Mouse (Mus musculus) frontal cortex, postnatal 14 days (tissue): ENCODE measurements around the gene Znfx1.

Source experiments
- DNase-seq, 2 experiments: peaks; one replicate each; pipeline ENCODE4 v3.0.0; 2022; ENCODE audit warnings: low spot score in 2 of 2

The Znfx1 gene

DNA sequence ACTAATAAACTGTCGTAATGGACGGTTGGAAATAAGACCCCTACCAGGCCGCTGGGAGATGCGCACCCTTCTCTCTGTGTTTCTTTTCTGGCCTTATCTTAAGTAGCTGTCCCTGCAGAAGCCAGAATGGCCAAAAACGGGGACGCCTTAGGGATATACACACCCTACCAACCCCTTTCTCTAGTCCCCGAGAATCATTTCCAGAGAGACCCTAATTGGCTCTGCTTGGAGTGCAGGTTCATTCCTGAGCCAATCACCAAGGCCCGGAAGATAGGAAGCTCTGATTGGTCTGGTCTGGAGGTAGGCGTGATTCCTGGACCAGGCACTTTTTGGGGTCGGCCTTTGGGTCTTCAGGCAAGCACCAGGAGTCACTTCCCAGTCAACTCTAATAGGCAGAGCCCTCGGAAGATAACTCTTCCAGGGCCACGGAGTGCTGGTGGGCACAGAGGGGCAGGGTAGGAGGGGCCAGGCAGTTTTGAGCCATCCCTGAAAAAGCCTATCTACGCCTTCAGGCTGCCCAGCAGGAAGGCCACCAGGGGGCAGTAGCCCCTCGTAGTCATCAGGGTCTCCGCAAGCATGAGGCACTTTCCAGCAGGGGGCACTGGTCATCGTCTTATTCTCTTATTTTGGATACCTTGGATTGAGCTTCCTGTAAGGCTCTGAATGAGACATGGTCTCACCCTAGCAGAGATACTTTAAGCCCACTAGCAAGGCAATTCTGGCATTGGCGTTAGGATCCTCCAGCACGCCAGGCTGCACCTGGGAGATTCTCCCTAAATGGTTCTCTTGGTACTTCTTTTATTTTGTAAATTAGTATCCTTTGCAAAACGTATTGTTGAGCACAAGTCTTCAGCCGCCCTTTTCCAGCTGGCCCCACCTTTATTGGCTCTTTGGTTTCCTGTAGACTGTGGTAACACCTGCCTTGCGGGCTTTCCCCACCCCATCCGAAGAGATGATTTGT, 9.1 kb upstream of the Znfx1 start:
- DNase-seq = peak; percentile 89 to 97

DNA sequence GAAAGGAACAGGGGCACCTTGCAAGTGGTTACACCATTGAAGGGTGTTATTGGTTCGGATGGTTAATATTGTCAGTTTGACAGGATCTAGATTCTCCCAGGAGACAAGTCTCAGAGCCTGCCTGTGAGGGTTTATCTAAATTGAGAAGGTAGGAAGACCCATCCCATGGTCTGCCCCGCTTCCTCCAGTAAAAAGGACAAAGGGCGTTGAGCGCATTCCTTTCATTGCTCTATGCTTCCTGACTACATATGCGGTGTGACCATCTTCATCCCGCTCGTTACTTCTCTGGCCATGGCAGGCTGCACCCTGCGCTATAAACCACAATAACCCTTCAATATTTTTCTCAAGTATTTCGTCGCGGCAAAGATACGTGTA, 8.4 kb upstream of the Znfx1 start:
- no peak for DNase-seq

DNA sequence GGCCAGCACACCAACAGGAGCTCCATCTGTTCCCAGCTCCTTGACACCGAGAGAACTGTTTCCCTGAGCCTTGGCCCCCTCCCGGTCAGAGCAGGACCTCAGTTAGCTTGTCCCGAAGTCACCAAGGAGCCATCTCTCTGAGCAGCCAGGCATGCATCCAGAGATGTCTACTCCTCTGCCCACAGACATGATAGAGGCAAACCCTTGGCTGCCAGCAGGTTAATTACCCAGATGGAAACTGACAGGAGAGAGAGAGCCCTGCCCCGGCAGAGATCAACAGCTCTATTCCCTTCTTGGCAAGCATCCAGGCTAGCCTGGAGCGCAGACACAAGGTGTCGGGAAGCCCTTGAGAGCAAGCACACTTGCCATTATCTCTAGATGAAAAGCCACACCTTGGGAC, 7.5 kb upstream of the Znfx1 start:
- DNase-seq = no peak

GRCm38 (mm10) chr2:167067575-167067974, 4.8 kb upstream of the Znfx1 start:
- no peak for DNase-seq

DNA sequence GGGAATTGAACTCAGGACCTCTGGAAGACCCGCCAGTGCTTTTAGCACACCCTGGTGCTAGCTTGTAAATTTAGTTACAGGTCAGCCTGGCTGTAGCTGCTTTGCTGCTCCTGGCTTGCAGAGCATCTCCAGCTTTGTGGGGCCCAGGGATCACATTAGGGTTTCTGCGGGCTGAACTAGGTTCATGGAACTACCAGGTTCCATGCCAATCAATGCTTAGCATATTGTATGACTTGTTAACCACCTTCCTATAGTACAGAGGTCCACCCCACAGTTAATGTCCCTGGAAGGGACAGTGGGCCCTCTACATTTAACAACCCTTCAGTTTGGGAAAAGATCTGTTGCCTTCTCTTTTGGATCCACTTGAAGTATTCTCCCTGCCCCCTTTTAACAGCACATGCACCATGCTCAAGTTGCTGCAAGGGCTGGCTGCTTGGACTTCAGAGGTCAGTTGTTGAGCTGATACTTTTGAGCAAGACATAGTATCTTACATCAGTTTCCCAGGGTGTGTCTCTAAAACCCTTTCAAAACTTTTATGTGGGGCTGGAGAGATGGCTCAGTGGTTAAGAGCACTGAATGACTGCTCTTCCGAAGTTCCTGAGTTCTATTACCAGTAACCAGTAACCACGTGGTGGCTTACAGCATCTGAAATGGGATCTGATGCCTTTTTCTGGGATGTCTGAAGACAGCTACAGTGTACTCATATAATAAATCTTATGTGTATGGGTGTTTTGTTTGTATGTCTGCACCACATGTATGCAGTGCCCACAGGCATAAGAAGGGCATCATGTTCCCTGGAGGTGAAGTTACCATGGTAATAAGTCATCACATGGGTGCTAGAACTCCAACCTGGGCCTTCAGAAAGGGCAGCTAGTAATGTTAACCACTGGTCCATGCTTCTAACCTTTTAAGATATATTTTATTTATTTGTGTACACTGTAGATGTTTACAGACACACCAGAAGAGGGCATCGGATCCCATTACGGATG, 4.0 kb upstream of the Znfx1 start:
- no peak for DNase-seq

DNA sequence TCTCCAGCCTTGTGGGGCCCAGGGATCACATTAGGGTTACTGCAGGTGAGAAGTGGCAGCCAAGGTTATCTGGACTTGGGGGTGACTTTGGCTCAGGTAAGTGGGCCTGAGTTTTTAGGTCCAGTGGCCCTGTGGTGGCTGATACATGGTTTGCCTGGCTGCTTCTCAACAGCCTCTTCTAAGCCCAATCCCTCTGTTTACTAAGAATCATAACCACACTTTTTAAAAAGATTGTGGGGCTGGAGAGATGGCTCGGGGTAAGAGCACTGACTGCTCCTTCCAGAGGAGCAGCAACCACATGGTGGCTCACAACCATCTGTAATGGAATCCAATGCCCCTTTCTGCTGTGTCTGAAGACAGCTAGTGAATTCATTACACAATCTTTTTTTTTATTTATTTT, 3.2 kb upstream of the Znfx1 start:
- DNase-seq = no peak

DNA sequence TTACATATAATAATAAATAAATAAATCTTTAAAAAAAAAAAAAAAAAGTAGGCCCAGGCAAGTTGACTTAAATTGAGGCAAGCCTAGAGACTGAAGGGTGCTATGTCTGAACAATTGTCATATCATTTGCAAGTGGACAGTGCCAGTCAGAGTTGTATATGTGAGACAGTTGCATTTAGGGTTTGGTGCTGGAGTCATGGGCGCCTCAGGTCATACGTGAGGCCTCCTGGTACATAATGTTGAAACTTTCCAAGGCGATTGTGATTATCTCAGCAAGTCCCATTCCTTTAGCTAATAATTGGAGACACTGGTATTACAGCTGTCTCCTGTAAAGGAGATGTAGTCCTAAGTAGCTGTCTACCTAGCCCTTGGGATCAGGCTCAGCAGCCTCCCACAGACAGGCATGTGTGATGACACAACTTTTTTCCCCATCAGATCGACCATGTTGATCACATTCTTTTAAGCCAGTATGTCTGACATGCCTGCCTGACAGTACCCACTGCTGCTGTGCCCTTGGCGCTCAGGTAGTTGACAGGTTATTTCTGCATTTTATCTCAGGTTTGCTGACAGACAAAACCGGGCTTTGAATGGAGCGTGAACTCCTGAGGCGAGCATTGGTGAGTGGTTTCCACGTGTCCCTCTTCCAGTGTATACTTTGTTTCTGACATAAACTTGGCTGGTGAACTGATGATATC, 1.9 kb upstream of the Znfx1 start:
- DNase-seq = no peak

DNA sequence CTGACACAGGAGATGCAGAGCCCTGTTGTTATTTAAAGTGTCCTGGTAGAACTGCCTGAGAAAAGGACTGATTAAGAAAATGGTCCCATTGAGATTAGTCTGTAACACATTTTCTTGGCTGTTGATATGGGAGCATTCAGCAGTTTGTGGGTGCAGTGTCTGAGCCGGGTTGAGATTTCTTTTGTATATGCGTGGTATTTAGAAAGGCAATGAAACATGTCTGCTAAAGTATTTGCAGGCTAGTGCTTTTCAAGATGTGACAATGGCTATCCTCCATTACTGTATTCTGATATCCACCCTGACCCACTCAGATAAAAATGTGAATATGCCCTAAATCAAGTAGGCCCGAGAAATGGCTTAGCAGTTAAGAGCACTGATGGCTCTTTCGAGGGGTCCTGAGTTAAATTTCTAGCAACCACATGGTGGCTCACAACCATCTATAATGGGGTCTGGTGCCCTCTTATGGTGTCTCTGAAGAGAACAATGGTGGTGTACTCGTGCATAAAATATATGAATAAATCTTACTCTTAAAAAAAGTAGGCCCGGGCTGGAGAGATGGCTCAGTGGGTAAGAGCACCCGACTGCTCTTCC, 1.2 kb upstream of the Znfx1 start:
- no peak for DNase-seq

DNA sequence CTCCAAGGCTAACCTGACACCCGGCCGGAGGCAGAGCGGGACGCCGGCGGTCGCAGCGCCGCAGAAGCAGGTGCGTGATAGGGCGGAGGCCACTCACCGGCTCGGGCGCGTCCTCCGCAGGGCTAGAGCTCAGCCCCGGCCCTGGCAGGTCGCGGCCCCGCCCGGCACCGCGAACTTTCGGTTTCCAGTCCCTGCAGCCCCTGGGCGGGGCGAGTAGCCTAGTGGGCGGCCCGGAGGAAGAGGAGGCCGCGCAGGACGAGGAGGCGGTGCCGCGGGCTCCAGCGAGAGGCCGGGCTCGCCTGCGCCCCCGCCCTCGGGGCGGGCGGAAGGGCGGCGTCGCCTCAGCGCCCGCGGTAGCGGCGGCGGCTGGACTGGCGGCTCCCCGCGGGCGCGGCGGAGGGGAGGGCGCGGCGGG, 311 bp downstream of the Znfx1 start:
- DNase-seq = peak; percentile 71 to 77

- no peak for DNase-seq
These were observed 1.3 kb downstream of the Znfx1 start for GRCm38 (mm10) chr2:167061381-167062034.

GRCm38 (mm10) chr2:167060761-167061160, 2.1 kb downstream of the Znfx1 start:
- no peak for DNase-seq

GRCm38 (mm10) chr2:167060360-167060759, 2.5 kb downstream of the Znfx1 start:
- no peak for DNase-seq

DNA sequence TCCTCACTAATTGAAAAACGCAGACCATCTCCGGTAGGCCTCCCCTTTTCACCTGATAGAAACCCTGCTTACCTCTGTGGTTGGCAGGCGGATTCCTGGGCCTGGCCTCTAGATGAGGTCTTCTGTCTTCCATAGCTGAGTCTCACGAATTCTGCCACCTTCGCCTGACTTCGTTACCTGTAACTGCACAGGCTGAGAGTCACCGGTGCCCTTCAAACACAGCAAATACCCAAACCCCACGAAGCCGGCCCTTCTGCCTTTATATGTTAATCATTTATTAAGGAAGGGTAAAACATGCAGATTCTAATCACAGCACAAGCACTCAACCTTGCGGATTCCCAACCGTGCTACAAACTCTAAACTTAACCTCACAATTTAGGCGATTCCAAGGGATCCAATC, 2.9 kb downstream of the Znfx1 start:
- DNase-seq = no peak

GRCm38 (mm10) chr2:167059536-167059935, 3.3 kb downstream of the Znfx1 start:
- no peak for DNase-seq

DNA sequence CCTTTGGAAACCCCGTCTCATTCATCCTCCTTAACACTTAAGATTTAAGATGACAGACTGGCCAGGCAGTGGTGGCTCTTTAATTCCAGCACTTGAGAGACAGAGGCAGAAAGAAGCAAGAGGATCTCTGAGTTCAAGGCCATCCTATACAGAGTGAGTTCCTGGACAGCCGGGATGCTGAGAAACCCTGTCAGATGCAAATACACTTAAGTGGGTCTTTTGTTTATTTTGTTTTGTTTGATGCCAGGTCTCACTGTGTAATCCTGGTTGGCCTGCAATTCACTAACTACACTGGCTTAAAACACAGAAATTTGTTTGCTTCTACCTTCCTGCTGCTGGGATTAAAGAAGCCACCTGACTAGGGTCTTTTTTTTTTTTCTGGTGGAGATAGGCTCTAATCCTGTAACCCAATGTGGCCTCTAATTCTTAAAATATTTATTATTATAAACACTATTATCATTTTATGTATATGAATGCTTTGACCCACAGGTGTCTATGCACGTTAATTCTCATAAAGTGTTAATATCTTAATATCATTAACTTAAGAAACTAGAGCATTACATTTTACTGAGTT, 3.9 kb downstream of the Znfx1 start:
- DNase-seq = no peak

DNA sequence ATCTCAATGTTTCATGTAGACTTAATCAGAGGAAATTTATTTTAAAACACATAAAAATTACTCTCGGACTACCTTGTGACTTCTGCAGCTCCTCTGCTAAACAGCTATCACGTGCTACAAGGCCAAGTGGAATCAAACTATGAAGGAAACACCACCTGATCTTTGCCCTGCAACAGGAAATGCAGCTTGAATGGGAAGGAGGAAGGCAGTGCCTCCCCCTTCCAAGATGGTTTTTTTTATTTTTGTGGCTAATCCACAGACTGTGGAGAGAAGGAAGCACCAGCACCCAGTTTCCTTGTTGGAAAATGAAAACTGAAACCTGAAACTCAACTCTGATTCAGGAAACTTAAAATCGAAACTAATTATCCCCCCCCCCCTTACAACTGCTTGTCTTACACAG, 4.6 kb downstream of the Znfx1 start:
- DNase-seq = no peak

DNA sequence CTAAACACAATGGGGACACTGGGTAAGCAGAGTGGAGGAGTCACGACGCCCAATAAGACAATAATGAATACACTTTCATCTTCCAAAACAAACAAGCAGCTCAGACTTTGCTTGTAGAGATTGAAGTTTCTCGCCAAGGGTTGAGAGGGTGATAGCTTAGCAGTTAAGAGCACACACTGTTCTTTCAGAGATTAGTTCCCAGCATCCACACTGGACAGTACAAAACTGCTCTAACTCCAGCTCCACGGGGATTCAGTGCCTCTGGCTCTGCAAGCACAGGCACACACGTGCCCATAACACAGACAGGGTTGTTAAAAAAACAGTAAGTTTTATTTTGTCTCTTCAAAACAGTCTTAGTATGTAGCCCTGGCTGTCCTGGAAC, 5.9 kb downstream of the Znfx1 start:
- no peak for DNase-seq

DNA sequence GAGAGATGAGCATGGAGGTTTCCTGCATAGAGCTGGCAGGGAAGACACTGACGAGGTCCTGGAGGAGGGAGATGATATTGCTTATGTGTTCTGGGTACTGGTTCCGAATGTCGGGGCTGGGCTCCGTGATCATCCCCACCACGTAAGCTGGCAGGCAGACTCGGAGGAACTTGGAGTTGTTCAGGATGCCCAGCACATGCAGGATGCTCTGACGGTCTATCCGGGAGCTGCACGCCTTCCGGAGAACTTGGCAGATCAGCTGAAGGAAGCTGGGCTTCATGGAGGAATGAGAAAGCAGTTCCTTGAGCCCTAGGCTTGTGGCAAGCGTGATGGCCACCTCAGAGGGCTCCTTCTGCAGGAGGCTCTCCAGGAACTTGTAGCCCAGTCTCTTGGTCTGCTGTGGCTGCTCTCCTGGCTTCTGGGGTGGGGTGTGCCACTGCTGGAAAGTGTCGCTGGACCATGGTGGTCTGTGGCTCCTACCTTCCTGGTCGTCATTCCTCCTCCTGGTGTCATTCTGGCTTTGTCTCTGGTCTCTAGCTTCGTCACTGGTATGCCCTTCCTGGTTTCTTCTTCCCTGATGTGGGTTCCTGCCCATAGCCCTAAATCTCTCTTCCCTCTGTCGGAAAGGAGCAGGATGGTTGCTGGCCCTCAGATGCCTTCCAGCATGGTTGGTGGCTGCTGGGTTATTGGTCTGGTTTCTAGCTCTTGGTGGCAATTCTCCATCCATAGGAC, 6.4 kb downstream of the Znfx1 start:
- DNase-seq = no peak

GRCm38 (mm10) chr2:167055386-167055785, 7.4 kb downstream of the Znfx1 start:
- DNase-seq = no peak
